Mouse (Mus musculus) heart, embryonic 14.5 days (tissue): ENCODE results near the gene Gmeb1. TPM values are rescaled to one million over a fixed set of nuclear protein-coding genes. Genes with fewer than 3 reads are reported as not detected.

Experiments used
- ATAC-seq: fragments of 200-750 bp; cut with Nextera tagmentation; 2 replicates; pipeline ENCODE4 v1.8.0; 2017; ENCODE audit warnings: low read depth, moderate TSS enrichment; ENCODE audit not compliant: insufficient number of reproducible peaks, insufficient read depth, low FRiP score
- H3K27ac ChIP-seq, 2 experiments: fragments of 200-500 bp in 1 of 2; fragments of 300-500 bp in 1 of 2; sonication (generic) in 1 of 2; replicated peaks in 1 of 2; 2 replicates each; pipeline ENCODE4 v1.5.1; 2012 to 2014; ENCODE audit warnings: low read depth in 2 of 2, low read length in 2 of 2, control low read depth in 1 of 2, mild to moderate bottlenecking in 1 of 2, mixed read lengths in 1 of 2; ENCODE audit not compliant: control insufficient read depth in 1 of 2, insufficient read depth in 1 of 2
- H3K27me3 ChIP-seq: fragments of 300-500 bp; sonication (generic); 2 replicates; pipeline ENCODE4 v1.6.1; 2014; ENCODE audit warnings: mild to moderate bottlenecking, low read length, control low read depth; ENCODE audit not compliant: control insufficient read depth, insufficient read depth
- H3K36me3 ChIP-seq: fragments of 300-500 bp; sonication (generic); 2 replicates; pipeline ENCODE4 v1.6.1; 2014; ENCODE audit warnings: mild to moderate bottlenecking, control low read depth, low read length, mixed read lengths; ENCODE audit not compliant: control insufficient read depth, insufficient read depth
- H3K4me1 ChIP-seq, 2 experiments: fragments of 200-500 bp in 1 of 2; fragments of 300-500 bp in 1 of 2; sonication (generic) in 1 of 2; 2 replicates each; pipeline ENCODE4 v1.6.1; 2012 to 2014; ENCODE audit warnings: low read length in 2 of 2, control low read depth in 1 of 2, mixed read lengths in 1 of 2; ENCODE audit not compliant: control insufficient read depth in 2 of 2, insufficient read depth in 2 of 2
- H3K4me2 ChIP-seq: fragments of 300-500 bp; sonication (generic); 2 replicates; pipeline ENCODE4 v1.6.1; 2014; ENCODE audit warnings: mild to moderate bottlenecking, low read length
- H3K4me3 ChIP-seq, 2 experiments: fragments of 200-500 bp in 1 of 2; fragments of 300-500 bp in 1 of 2; sonication (generic) in 1 of 2; 2 replicates each; pipeline ENCODE4 v1.5.1; 2012 to 2014; ENCODE audit warnings: low read length in 2 of 2, mild to moderate bottlenecking in 2 of 2, control low read depth in 1 of 2, low read depth in 1 of 2, moderate library complexity in 1 of 2; ENCODE audit not compliant: control insufficient read depth in 1 of 2, insufficient read depth in 1 of 2
- H3K9ac ChIP-seq: fragments of 300-500 bp; sonication (generic); 2 replicates; pipeline ENCODE4 v1.6.1; 2014; ENCODE audit warnings: mild to moderate bottlenecking, low read length
- H3K9me3 ChIP-seq: fragments of 300-500 bp; sonication (generic); 2 replicates; pipeline ENCODE4 v1.6.1; 2016; ENCODE audit warnings: low read length, control low read depth; ENCODE audit not compliant: control insufficient read depth
- WGBS: fragments of 180-500 bp; shearing (Covaris S2); extraction: QIAGEN DNeasy Blood & Tissue Kit; methylation state at CpG from one replicate; pipeline ENCODE4 v1.1.7; 2014; 5-methylcytosine and 5-hydroxymethylcytosine counted together
- polyA plus RNA-seq: library from polyadenylated mRNA; unstranded; fragments of >200 nt; fragmentation: Nextera tagmentation; extraction: Ambion mirVana; gene quantifications from 2 replicates; pipeline ENCODE4 v1.2.1, GENCODE M21; 2014

The Gmeb1 gene
- polyA plus RNA-seq, 1 experiment from 2014 or later = 25.8 TPM

DNA sequence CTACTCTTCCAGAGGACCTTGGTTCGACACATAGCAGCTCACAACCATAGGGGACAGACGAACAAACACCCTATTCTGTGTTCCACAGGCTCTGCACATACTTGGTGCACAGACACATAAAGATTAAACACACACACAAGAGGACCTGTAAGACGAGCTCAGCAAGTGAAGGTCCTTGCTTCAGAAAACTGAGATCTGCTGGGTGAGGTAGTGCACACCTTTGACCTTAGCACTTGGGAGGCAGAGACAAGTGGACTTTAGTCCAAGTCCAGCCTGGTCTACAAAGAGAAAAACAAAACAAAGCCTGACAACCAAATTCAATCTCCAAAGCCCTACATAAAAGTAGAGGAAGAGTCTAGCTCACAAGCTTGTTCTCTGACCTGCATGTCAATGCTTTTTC, 66.4 kb downstream of the Gmeb1 start:
- Histone ChIP-seq H3K4me2 (no peak overlapping the region), H3K27me3 (no peaks in the 10 kb centered on the region), H3K4me3 (no peak overlapping the region), H3K36me3 (peaks cover 52% of the 10 kb centered on the region), H3K9me3 (no peaks in the 10 kb centered on the region), H3K9ac (no peak overlapping the region), H3K27ac (no peak overlapping the region), H3K4me1 (peaks cover 0 to 29% of the 10 kb centered on the region in 2 experiments; a peak in 2 of 4 replicates)
- 85% methylated on average over 3 of the region's 3 CpGs for WGBS
- no peak for ATAC-seq

DNA sequence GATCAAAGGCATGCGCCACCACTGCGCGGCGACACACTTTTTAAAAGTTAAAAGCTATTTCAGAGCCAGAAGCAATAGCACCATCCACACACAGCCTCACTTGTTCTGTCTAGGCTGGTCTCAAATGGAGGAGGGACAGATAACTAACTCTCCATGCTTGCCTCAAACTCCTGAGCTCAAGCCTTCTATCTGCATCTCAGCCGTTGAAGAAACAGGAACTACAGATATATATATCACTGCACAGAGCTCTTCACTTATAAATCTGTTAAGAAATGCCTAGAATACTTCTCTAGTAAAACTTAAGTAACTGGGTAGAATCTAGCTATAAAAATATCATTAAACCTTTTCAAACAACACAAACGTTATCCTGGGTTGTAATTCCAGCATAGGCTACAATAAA, 67.0 kb downstream of the Gmeb1 start:
- Histone ChIP-seq H3K27ac (no peak overlapping the region), H3K4me1 (peaks cover 0 to 25% of the 10 kb centered on the region in 2 experiments; a peak in 2 of 4 replicates), H3K9me3 (no peaks in the 10 kb centered on the region), H3K4me3 (no peak overlapping the region), H3K36me3 (peaks cover 51% of the 10 kb centered on the region), H3K9ac (no peak overlapping the region), H3K27me3 (no peaks in the 10 kb centered on the region), H3K4me2 (no peak overlapping the region)
- no peak for ATAC-seq
- WGBS = 82% methylated on average over 6 of the region's 6 CpGs

DNA sequence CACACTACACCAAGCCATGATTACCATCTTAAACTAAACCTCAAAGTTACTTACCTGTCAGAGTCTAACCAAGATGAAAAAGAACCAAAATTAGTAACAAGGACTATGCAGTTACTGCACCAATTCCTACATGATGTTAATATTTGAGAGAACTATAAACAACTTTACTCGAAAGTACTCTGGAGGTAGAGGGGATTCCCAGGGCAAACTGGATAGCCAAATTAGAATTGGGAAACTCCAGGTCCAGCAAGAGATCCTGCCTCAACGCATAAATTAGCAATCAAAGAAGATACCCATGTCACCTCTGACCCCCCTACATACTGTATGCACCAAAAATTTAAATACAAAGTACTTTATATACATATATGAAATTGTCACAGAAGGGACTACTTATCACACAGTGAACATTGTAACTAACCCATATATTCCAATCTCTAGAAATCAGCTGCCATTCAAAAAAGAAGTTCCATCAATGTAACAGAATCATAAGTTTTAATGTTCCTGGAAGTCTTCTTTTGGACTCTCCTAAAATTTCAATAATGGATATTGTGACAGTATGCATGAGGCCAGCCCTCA, 73.5 kb downstream of the Gmeb1 start:
- 95% methylated on average over 2 of the region's 2 CpGs for WGBS

DNA sequence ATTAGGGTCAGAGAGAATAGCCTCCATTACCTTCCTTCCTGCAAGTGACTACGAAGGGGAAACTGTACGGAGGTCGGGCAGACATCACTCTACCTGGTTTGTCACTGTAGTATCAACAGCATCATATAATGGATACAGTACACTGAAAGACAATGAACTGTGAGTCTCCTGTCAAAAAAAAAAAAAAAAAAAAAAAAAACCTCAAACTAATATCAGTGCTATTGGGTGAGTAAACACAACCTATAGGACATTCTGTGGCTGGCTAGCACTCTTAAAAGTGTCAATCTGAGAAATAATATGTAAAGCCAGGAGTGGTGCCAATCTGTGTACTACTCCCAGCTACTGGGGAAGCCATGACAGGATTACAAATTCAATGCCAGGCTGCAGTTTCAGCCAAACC, 78.2 kb downstream of the Gmeb1 start:
- peaks cover 60% of the 10 kb centered on the region for H3K36me3 ChIP-seq
- ATAC-seq = no peak

More for the DNA sequence above, 73.5 kb downstream of the Gmeb1 start:
- H3K36me3 ChIP-seq = peaks cover 70% of the 10 kb centered on the region
- H3K9me3 ChIP-seq = no peaks in the 10 kb centered on the region
- H3K9ac ChIP-seq = no peak overlapping the region
- ATAC-seq = no peak
- no peak overlapping the region for H3K4me2 ChIP-seq
- H3K4me1 ChIP-seq = peaks cover 0 to 4% of the 10 kb centered on the region in 2 experiments; a peak in 1 of 4 replicates
- H3K27ac ChIP-seq = no peak overlapping the region
- H3K4me3 ChIP-seq = no peak overlapping the region
- no peaks in the 10 kb centered on the region for H3K27me3 ChIP-seq

DNA sequence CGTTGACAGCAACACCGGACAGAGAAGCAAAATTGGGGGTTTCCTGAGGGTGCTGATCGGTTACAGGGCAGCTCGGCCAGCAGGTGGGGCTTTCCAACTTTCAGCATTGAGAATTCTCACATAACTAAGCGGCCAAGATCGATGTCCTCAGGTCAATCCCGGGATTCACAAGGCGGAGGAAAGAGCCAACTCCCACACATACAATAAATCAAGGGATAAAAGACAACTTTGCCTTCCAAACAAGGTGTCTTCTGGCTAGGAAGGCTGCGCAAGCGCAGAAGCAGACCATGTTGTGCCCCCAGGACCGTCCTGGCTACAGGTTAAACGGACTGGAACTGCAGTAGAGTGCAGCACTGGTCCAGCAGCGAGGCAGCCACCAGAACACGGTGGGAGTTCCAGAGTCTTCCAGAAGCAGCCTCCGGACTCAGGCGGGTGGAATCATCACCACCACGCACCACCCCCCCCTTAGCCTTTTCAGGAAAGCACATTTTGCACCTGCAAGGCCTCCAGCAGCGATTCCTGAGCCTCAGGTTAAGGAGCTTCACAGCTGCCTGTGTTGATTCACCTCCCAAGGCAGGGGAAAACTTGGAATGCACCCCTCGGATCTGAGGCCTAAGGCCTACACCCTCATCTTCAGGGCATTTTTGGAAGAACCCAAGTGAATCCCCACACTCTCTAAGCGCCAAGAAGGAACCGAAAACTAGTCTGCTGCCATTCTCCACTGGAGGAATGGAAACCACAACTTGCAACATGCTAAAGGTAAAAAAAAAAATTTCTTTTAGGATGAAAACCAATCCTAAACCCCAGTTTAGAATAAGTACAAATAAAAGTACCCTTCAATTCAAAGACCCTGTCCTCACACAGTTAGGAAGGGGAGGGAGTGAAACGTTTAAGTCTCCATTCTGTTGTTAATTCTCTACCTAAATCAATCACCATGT, 79.4 kb downstream of the Gmeb1 start:
- Histone ChIP-seq H3K36me3 (peaks cover 58% of the 10 kb centered on the region), H3K4me3 (no peak overlapping the region), H3K9me3 (no peaks in the 10 kb centered on the region), H3K9ac (no peak overlapping the region), H3K4me2 (no peak overlapping the region), H3K27me3 (no peaks in the 10 kb centered on the region), H3K27ac (no peak overlapping the region), H3K4me1 (no peaks in the 10 kb centered on the region)
- ATAC-seq = no peak
- 66% methylated on average over 22 of the region's 22 CpGs for WGBS

More for the DNA sequence above, 78.2 kb downstream of the Gmeb1 start:
- H3K9me3 ChIP-seq = no peaks in the 10 kb centered on the region
- H3K4me1 ChIP-seq = no peaks in the 10 kb centered on the region
- no peaks in the 10 kb centered on the region for H3K27me3 ChIP-seq
- no peak overlapping the region for H3K9ac ChIP-seq
- H3K4me3 ChIP-seq = no peak overlapping the region
- 99% methylated on average over 3 of the region's 3 CpGs for WGBS
- no peak overlapping the region for H3K27ac ChIP-seq
- H3K4me2 ChIP-seq = no peak overlapping the region

DNA sequence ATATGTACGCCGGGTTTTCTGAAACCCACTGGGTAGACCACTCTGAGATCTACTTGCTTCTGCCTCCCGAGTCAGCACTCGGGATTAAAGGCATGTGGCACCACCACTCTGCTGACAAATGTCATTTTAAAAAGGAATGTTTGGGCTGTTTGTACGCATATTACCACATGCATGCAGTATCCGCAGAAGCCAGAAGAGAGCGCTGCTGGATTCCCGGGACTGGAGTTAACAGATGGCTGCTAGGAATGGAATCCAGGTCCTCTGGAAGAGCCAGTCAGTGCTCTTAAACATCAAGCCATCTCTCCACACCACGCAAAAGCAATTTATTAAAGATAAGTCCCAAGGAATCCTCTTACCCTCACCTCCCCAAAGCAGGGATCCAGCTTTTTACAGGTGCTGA, 80.7 kb downstream of the Gmeb1 start:
- H3K27ac ChIP-seq = no peak overlapping the region
- H3K9ac ChIP-seq = no peak overlapping the region
- H3K9me3 ChIP-seq = no peaks in the 10 kb centered on the region
- WGBS = 80% methylated on average over 9 of the region's 9 CpGs
- H3K4me1 ChIP-seq = no peaks in the 10 kb centered on the region
- no peak for ATAC-seq
- H3K36me3 ChIP-seq = peaks cover 49% of the 10 kb centered on the region
- no peak overlapping the region for H3K4me3 ChIP-seq
- no peaks in the 10 kb centered on the region for H3K27me3 ChIP-seq
- no peak overlapping the region for H3K4me2 ChIP-seq

DNA sequence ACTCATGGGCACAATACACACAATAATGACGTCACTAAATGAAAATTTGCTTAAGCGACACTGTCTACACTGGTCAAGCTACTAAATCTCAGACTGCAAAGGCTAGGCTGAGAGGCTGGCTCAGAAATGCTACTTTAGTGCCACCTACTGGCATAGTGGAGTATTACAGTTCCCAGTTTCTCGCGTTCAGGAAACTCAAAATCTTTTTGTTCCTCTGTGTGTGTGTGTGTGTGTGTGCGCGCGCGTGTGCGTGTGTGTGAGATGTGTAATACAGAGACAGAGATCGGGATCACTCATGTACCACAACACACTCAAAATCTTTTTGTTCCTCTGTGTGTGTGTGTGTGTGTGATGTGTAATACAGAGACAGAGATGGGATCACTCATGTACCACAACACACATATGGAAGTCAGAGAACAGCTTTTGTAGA, 82.8 kb downstream of the Gmeb1 start:
- H3K4me2 ChIP-seq = no peak overlapping the region

More for the DNA sequence above, 82.8 kb downstream of the Gmeb1 start:
- Histone ChIP-seq H3K4me1 (no peaks in the 10 kb centered on the region), H3K27ac (no peak overlapping the region), H3K9me3 (no peaks in the 10 kb centered on the region), H3K9ac (no peak overlapping the region), H3K4me3 (no peak overlapping the region), H3K36me3 (peaks cover 29% of the 10 kb centered on the region), H3K27me3 (no peaks in the 10 kb centered on the region)
- 6% methylated on average over 10 of the region's 10 CpGs for WGBS
- peak; percentile 70 for ATAC-seq
